ENCODE assay signal across 8 mouse cellular contexts in genomic region chr12:110373408-110374065, GRCm38 (mm10).
DNase-seq lines count a peak whose midpoint lies in the region; ATAC-seq and TF ChIP-seq lines count a peak whose summit lies in the region.

No protein-coding gene starts in this region.

- no peak overlapping the region for H3K27ac ChIP-seq in gastrocnemius, adult 2 months
- H3K27ac ChIP-seq in hindbrain, postnatal 0 days = no peak overlapping the region

- peak overlapping the region; percentile 45 for H3K4me3 ChIP-seq in gastrocnemius, adult 2 months
- H3K4me3 ChIP-seq in hindbrain, postnatal 0 days (ENCODE audit: low read length) = no peak overlapping the region
- peak overlapping the region; percentile 73 for H3K4me3 ChIP-seq in megakaryocyte, embryonic 14.5 days (replicated peaks)

- WGBS in hindbrain, postnatal 0 days = 4% methylated on average over 27 of the region's 27 CpGs

- intact Hi-C loops in gastrocnemius, adult 2 months (cut with DNase I) = loop anchor here (2.0 kb wide), 1 partner anchor 937 kb away; no protein-coding TSS in a partner anchor

- ATAC-seq in hindbrain, postnatal 0 days = peak; percentile 86

- TF ChIP-seq CTCF in gastrocnemius, adult 2 months (IDR thresholded peaks at IDR 0.05) = peak; percentile 100; the same call in 1 of the 2 replicates
- TF ChIP-seq CTCF in hindbrain, postnatal 0 days (IDR thresholded peaks at IDR 0.05; ENCODE audit: low read depth) = peak; percentile 98

- H3K4me1 ChIP-seq in hindbrain, postnatal 0 days (ENCODE audit: insufficient read depth, low read length) = peaks cover 6% of the 10 kb centered on the region; the same call in 1 of the 2 replicates
- peaks cover 20% of the 10 kb centered on the region for H3K4me1 ChIP-seq in megakaryocyte, embryonic 14.5 days

- no peaks in the 10 kb centered on the region for H3K9me3 ChIP-seq in hindbrain, postnatal 0 days (ENCODE audit: low read length)
- H3K9me3 ChIP-seq in megakaryocyte, embryonic 14.5 days = peaks cover 12% of the 10 kb centered on the region

- no peaks in the 10 kb centered on the region for H3K36me3 ChIP-seq in hindbrain, postnatal 0 days (ENCODE audit: insufficient read depth, low read length)
- no peaks in the 10 kb centered on the region for H3K36me3 ChIP-seq in megakaryocyte, embryonic 14.5 days (replicated peaks; ENCODE audit: low read length)

- H3K4me2 ChIP-seq in hindbrain, postnatal 0 days (ENCODE audit: low read depth, low read length) = peak overlapping the region; percentile 37

- H3K9ac ChIP-seq in hindbrain, postnatal 0 days (replicated peaks; ENCODE audit: low read length) = no peak overlapping the region

- peak; percentile 71 for DNase-seq in T-cell, adult 2 months (ENCODE audit: low spot score)
- peak; percentile 86 to 88 for DNase-seq in cerebellum, postnatal 4 days (ENCODE audit: low spot score in 2 of 2)
- peak; percentile 91 for DNase-seq in gastrocnemius, adult 2 months
- DNase-seq in hindbrain, postnatal 0 days (ENCODE audit: low spot score) = peak; percentile 90
- peak; percentile 85 to 88 for DNase-seq in left cerebral cortex, adult 18-20 months (ENCODE audit: low spot score in 2 of 2)
- DNase-seq in right cerebral cortex, postnatal 10 days (ENCODE audit: low spot score in 2 of 2) = peak; percentile 88 to 90
- DNase-seq in urinary bladder, postnatal 25 days (ENCODE audit: low spot score) = peak; percentile 84

- H3K27me3 ChIP-seq in hindbrain, postnatal 0 days (ENCODE audit: insufficient read depth, low read length) = peaks cover 9% of the 10 kb centered on the region; the same call in 1 of the 2 replicates
- peaks cover 46% of the 10 kb centered on the region for H3K27me3 ChIP-seq in megakaryocyte, embryonic 14.5 days (replicated peaks)
